Mouse (Mus musculus): ENCODE results near the gene Tmem19.

DNA sequence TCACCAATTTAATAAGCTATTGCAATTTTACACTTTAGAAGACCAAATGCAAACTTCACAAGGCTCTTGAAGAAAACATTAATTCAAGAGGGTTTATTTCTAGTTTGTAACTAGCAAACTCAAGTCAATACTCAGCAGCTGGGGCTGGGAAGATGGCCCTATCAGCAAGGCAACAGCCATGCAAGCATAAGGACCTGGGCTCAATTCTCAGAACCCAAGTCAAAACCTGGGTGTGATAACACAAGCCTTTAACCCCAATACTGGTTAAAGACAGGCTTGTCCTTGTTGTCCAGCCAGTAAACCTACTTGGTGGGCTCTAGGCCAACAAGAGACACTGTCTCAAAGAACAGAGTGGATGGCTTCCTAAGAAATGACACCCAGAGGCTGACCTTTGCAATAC is 15.9 kb downstream of the Tmem19 start:
- TF ChIP-seq CTCF (IDR thresholded peaks at IDR 0.05; ENCODE audit: low read depth): no peak
- no peak for TF ChIP-seq EP300 (IDR thresholded peaks at IDR 0.05; ENCODE audit: low read depth)
